Mouse (Mus musculus) c-Kit-positive CD71-positive TER-119-negative erythroid progenitor cells, embryonic 14.5 days (primary cell): ENCODE data around the gene Zfp286.

Experiments
- DNase-seq: peaks from one replicate; pipeline ENCODE4 v3.0.0-alpha.2; 2013; ENCODE audit warnings: low read depth

Gene Zfp286

DNA sequence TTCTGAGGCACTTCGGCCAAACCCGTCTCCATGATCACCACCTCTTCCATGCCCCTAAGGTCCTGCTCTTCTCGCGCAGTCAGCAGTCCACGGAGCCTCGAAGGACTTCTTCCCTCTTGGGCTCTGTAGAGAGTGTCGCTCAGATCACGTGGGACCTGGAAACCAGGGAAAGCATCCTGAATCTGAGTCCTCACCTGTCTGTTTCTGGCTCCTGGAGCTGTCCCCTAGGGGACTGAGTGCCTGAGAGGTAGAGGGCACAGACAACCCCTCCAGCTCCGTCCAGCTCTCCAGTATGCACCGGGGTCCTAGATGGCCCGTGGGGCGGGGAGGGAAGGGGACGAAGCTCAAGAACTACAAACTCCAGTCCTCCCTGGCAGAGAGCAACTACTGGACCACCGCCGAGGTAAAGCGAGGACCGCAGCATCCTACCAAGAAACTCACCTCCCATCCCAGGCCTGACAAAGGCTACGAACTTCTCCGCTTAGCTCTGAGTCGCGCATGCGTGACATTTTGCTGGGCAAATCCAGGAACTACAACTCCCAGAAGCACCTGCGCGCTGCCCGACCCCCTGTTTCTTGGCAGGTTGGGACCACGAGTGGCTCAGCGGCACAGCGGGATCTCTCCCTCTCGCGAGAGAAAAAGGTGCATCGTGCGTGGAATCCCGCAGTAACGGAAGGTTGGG lies at the start of gene Zfp286:
Gene Zfp286 (minus strand): TSS at position 528 of the 682 bp plus-strand sequence.
- peak; percentile 46 for DNase-seq

DNA sequence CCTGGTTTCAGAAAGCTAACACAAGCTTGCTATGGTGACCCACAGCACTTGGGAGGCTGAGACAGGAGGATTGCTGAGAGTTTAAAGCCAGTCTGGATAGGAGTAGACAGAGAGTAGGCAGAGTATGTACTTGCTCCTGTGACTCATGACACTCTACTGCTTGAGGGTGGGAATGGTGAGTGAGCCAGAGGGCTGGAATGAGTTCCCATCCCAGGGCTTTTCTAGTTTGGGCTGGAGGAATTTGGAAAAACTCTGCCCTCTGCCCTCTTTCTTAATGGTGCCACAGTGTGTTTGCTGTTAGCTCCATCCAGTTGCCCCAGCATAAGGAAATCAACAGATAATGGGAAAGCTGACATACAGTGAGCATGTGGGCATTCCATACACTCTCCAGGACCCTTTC lies 42.6 kb upstream of the Zfp286 start:
- no peak for DNase-seq

DNA sequence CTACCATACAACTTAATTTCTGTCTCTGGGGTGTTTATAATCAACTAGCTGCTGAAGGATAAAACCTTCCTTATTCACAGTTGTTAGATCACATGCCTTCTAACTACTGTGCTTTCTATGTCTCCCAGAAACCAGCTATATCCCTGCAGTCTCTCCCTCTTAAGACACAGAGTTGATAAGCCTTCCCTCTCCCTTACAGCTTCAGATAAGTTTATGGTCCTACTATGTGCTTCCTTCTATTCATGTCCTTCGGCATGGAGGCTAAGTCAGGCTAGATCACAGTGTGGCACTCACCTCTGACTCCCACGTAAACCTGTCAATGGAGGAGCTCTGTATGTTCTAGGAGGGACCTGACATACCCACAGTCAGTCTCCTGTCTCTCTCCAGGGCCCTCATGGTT lies 41.1 kb upstream of the Zfp286 start:
- DNase-seq, result no peak

DNA sequence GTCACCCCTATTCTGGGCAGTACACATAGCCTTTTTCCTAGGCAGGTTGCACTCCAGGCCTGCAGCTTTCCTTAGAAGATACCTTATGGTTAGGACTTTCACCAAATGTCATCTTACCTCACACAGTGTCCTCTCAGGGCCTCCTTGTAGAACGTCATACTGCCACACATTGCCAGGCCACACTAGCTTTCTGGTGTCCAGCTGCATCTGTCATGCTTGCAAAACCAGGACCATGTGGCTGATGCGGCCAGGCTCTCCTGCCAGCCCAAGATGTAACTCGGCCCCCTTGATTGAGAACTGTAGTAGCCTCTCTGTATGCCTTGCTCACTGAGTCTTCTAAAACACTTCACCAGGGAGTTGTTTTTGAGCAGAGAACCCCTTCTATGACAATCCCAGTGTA lies 38.6 kb upstream of the Zfp286 start:
- no peak for DNase-seq

DNA sequence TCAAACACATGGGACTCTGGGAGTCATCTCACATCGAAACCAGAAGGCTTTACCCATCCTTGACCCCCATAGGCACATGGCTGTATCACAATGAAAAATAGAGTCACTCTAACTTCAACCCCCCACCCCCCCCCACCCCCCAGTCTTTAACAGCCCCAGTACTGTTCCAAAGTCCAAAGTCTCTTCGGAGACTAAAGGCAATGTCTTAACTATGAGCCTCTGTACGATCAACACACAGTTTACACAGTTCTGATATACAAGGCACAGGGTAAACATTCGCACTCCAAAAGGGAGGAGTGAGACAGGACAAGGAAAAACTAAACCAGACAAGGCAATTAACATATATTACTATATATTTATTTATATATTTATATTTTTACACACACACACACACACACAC lies 37.9 kb upstream of the Zfp286 start:
- DNase-seq, result no peak

DNA sequence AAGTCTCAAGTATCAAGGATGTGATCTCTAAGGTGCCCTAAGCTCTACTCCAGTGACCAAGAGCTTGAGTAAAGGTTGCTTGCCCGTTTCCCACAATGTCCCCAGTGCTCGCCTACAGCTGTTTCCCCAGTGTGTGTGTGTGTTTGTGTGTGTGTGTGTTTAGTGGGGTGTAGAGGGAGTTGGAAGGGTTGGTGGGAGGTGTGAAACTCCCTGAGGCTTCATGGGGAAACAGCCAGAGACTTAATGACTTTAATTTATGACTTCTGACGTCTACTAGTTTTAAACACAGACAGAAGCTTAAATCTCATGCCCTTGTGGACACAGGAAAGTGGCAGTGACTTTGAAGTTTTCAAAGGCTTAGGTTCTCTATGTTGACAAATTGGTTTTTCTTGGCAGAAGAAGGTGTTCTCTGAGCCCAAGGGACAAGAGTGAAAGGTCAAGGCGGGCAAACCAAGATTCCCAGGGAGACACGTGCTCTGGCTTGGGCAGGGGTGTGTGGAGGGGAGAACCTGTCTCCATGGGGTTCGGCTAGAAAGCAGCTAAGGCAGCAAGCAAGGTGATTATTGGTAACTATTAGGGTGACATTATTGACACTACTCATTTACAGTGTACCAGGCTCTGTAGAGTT lies 37.0 kb upstream of the Zfp286 start:
- DNase-seq, result no peak

DNA sequence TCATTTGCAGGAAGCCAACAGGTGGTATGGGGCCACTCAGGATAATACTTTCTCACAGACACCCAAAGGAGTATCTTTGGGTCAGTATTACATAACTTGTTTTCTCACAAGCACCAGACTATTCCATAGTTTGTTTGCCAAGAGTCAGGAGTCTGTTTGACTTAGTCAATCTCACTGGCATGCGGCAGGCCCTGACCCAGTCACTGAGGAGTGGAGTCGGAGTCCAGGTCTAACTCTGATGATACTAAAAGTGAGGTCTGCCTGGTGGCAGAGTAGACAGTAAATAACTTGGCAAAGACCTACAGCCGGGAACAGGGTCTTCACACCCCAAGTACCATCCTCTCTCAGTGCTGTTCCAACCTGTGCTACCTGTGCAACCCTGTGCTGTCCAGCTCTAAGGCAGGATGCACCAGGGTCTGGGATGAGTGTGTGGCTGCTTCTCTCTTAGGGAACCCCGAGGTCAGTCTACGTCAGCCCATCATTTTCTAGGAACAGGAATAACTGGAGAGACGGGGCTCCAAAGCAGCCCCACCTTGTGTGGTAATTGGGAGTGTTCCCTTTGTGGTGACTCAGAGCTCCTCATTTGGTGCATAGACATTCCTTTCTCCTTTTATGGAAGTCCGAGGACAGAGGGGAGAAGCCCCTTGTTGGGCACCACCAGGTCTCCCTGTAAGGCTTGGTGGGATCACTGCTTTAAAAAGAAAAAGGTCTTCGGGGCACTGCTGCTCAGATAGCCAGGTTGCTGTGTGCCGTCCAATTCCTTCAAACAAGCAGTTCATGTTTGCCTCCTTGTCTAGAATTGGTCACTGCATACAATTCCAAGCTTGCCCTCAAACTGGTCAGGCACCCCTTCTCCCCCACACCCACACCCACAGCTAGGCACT lies 36.2 kb upstream of the Zfp286 start:
- DNase-seq, result no peak

DNA sequence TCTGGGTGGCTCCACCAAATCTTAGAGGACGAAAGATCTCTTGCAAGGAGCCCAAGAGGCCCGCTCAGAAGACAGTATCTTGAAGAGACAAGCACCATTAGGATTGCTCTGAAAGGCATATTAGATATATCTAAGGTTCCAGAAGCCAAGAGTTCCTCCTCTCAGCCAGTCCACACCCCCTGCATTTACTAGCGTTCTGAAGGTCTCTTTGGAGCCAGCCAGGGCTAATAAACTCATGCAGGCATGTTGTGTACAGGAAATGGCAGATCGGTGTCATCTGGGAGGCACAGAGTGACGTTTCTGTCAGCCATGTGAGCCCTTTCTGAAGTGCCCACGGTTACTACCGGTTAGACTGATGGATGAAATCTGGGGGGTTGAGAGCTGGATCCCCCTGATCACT lies 34.9 kb upstream of the Zfp286 start:
- DNase-seq, result no peak

DNA sequence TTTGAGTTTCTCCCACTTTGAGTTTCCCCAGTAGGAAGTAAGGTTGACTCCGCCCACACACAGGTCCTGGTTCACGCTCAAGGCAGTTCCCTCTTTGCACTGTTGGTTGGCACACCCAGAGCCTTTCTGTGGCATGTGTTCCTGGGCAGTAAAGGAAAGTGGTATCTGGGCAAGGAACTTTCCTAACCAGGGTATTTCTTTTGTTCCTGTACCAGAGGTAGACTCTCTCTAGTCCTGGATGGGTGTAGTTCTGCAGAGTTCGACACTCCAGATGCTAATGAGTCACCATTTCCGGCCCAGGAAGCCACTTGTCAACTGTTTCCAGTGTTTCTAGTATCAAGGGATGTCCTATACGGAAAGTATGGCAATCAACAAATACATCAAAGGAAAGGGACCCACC lies 32.6 kb upstream of the Zfp286 start:
- no peak for DNase-seq

DNA sequence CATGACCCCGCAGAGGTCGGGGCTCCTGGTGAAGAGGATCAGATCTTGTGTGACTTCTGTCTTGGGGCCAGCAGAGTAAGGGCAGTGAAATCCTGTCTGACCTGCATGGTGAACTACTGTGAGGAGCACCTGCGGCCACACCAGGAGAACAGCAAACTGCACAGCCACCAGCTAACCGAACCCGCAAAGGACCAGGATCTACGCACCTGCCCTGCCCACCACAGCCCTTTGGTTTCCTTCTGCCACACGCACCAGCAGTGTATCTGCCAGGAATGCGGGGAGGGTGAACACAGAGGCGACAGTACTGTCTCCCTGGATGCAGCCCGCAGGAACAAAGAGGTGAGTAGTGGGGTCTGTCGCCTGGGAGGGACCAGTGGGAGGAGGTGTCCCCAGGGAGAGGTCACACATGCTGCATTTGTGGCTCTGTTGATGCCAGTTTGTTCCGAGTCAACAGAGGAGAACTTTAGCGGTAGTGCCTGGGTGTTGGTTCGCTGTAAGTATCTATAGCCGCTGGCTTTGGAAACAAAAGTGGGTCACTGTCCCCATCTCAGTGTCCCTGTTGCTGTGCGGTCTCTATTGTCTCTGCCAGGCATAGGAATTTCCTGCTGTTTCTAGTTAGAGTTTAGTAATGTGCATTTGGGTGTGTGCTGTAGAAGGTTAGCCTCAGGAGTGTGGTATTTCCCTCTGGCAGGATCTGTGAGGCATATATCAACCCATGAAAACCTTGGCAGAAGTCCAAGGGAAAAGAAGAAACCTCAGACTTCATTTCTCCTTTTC lies 31.6 kb upstream of the Zfp286 start:
- DNase-seq, result no peak

DNA sequence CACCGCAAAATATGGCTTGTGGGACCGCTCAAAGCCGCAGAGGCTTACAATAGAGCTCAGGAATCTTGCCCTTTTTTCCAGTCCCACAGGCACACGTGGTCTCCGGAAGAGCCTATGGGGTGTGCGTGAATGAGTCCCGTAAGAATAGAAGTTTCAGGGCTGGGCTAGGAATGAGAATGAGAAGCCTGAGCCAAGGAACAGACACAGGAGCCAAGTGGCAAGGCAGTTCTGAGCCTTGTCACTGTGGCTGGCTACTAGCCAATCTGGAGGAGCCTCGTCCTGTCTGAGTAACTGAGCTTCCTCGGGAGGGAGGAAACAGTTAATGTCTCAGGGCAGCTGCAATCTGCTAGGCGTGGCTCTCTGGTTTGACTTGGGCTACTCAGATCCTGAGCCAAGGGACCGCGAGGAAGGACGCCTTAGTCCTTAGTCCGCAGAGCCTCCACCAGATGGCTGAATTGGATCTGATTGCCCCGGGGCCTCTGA lies 30.8 kb upstream of the Zfp286 start, which contains the start of gene Trim16:
Gene Trim16 (plus strand): TSS at position 173 of the 483 bp plus-strand sequence.
- peak; percentile 23 for DNase-seq

DNA sequence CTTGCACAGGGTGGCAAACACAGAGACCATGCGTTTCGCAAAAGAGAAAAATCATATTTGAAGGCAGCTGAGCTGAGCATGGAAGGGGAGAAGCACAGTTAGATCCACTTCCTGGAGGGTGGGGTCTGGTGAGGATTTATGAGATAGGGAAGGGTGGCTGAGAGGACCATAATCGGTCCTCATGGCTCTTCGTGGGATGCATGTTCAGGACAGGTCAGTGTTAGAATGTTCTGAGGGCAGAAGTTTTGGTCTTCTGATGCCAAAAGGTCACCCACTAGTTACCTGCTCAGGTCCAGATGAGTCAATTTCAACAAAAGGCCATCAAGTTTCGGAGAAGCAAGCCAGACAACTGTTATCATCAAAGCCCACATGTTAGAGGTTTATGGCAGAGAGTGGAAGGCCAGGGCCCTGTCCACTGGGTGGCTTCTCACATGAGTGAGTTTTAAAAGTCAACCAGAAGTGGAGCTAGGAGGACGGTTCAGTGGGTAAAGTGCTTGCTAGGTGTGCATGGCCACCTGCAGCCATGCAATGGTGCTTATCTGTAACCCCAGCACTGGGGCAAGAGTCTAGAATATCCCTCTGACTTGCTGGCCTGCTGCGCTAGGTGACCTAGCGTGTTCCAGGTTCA lies 29.9 kb upstream of the Zfp286 start:
- no peak for DNase-seq

DNA sequence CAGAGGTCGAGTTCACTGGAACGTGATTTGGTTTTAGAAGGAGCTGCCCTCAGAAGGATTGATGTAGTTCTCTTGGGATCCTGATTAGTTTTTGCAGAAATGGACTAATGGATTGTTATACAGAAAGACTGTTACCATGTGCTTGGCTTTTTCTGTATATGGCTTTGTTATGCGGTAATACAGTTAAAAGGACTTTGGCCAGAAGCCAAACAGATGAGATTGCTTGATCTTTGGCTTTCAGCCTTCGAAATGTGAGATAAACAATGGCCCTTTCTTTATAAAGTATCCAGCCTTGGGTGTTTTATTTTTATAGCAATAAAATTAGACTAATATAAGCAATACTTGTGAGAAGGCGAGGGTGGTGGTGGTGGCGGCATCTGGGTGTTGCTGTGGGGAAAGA lies 27.3 kb upstream of the Zfp286 start:
- DNase-seq, result no peak

DNA sequence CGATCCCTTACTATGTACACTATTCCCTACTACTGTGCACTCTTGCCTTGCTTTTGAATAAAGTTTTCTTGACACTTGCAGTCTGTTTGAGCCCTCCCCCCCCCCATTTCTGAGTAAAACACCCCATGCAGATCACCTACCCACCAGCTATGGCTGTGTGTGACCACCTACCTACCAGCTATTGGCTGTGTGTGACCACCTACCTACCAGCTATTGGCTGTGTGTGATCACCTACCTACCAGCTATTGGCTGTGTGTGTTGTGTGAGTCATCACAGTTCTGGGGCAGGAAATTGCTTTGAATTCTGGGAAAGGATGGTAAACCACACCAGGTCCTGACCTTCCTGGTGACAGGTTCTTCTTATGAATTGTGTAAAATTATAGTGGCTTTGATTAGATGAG lies 26.2 kb upstream of the Zfp286 start:
- no peak for DNase-seq

DNA sequence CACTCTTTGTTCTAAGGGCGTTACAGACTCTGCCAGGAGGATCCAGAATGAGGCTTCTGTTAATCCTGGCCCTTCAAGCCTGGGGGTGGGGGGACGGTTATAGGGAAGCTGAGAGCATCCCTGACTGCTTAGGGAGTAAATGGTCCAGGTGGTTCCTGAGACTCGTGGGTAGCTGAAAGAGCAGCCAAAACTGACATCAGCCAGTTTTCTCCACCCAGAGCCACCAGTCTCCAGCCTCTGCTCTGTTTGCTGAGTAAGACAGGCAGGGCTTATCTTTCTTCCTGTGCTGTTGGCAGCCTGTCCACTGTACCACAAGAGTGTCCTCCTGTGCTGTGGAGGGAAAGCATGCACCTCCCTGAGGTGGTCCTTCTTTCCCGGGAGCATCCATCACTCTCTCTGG lies 25.4 kb upstream of the Zfp286 start:
- DNase-seq, result no peak

DNA sequence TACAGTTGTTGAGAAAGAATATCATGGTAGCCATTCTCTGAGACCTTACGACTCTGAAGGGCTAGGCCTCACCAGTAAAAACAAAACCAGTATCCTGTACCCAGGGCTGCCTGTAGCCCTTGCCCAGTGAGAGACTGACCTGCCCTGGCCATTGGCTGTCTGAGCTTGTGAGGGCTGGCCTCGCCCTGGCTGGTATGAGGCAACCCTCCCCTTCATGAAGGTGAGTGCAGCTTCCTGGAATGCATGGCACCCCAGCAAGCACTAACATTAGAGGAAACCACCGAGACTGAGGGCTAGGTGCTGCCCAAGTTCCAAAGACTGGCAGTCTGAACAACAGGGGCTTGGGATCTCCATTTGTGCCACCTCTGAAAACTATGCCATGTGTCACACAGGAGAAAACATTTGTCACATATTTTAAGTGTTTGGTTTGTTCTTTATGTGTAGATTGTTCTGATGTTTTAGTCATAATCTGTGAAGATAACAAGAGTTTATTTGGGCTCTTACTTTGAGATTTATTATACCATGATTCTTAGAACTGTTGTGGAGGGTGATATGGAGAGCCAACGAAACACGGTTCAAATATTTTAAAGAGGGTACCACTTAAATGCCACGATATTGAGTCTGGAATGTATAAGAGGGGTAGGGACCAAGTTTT lies 24.8 kb upstream of the Zfp286 start:
- no peak for DNase-seq

DNA sequence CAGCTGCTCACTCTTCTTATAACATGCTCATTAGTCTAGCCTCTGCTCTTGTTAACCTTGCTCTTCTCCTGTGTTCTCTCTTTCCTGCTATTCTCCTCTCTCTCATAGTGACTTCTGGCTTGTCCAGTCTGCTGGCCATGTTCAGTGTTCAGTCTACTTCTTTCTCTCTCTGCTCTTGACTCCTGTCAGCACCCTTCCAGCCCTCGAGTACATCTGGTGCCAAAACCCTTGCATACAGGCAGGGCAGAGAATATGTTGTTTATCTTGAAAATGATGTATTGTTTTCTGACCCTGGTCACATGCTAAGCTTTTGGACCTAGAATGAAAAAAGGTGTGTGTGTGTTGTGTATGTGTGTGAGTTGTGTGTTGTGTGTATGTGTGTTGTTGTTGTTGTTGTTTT lies 24.2 kb upstream of the Zfp286 start:
- DNase-seq, result no peak

DNA sequence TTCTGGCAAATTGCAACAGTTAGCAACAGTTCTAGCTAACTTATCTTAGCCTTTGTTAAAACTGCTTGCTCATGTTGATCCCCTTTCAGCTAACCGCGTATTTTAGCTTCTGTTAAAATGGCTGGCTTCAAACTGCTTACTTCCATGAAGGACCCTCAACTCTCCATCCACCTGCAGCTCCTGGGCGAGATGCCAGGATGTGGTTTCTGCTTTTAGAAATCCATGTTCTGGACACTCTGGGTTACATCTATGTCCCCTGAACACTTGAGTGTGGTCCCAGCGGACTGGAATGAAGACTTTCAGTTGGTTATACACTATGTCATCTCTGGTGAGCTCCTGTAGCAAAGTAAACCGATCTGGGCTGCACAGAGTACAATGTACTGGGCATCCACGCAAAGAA lies 23.0 kb upstream of the Zfp286 start:
- DNase-seq, result no peak

DNA sequence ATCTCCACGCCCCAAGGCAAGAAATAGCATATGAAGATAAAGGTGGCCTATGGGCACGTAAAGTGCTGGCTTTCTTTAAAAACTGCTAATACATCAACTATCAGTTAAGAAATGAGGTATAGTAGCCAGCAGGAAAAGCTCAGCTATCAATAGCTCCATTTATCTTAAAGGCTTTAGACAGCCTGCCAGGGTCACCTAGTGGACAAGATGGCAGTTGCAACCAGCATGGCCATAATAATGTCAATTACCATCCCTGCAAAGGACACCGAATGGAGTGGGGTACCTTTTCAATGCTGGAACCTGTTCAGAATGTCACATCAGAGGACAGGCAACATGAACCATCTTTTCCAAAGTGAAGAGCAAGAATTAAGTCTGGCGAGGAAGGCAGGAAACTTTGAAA lies 19.9 kb upstream of the Zfp286 start:
- DNase-seq, result no peak

DNA sequence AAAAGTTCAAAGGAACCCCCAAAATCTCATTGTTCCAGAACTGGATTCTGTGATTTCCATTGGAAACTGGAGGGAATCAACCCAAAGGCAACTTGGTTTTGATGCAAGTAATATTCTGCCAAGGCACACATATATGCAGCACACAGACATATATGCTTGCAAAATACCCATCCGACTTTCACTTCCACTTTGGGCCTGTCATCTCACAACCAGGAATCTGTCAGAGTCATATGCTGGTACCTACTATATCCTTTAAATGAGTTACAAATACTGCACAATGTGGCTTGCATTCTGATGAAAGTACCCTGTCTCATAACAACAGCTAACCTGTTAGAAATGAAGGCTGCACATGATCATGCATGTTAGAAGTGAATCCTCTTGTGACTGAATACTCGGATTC lies 18.7 kb upstream of the Zfp286 start:
- DNase-seq, result no peak

DNA sequence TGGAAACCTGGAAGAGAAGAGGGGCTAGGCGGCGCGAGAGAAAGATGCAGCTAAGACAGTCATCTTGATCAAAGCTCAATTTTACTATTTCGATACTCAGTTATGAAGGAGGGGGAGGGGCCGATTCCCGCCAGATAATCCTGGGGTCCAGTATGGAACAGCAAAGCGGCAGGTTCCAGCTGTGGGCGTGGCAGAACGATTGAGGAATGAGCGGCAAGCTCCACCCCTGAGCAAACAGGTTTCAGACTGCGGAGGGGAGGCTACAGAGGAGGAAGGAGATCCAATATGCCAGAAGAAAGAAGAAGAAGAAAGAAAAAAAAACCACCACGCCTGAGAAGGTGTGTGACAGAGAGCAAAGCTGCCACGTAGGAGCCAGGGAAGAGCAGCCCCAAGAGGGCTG lies 14.9 kb upstream of the Zfp286 start:
- no peak for DNase-seq
